Mouse (Mus musculus): Measurements from ENCODE around the gene Trhr2. TPM values are rescaled to one million over a fixed set of nuclear protein-coding genes. Genes with fewer than 3 reads are reported as not detected.

The Trhr2 gene
- polyA plus RNA-seq, 1 experiment from 2014 or later, result not detected

GRCm38 (mm10) chr8:122321455-122321921 is 39.1 kb downstream of the Trhr2 start:
- 70% methylated on average over 10 of the region's 10 CpGs for WGBS
- ATAC-seq (ENCODE audit: insufficient read depth, low FRiP score, low TSS enrichment) (no peak), DNase-seq (ENCODE audit: low spot score) (no peak)
- H3K4me2 ChIP-seq (ENCODE audit: low read depth), result no peak overlapping the region
- H3K27me3 ChIP-seq (ENCODE audit: control insufficient read depth, insufficient read depth, low read length), result no peaks in the 10 kb centered on the region
- H3K4me3 ChIP-seq (ENCODE audit: low read depth, low read length), result no peak overlapping the region
- no peaks in the 10 kb centered on the region for H3K36me3 ChIP-seq (ENCODE audit: control insufficient read depth, insufficient read depth, low read length)
- H3K9ac ChIP-seq (ENCODE audit: low read length), result peak overlapping the region; percentile 22; the same call in 1 of the 2 replicates
- peaks cover 12% of the 10 kb centered on the region for H3K4me1 ChIP-seq (ENCODE audit: control insufficient read depth, insufficient read depth, low read length)
- no peaks in the 10 kb centered on the region for H3K9me3 ChIP-seq (ENCODE audit: control insufficient read depth, low read length)
- H3K27ac ChIP-seq (ENCODE audit: low read depth, low read length), result no peak overlapping the region

- Histone ChIP-seq H3K4me2 (ENCODE audit: low read depth) (no peak overlapping the region), H3K27ac (ENCODE audit: low read depth, low read length) (no peak overlapping the region), H3K4me1 (ENCODE audit: control insufficient read depth, insufficient read depth, low read length) (peaks cover 12% of the 10 kb centered on the region), H3K36me3 (ENCODE audit: control insufficient read depth, insufficient read depth, low read length) (no peaks in the 10 kb centered on the region), H3K27me3 (ENCODE audit: control insufficient read depth, insufficient read depth, low read length) (no peaks in the 10 kb centered on the region), H3K9ac (ENCODE audit: low read length) (no peak overlapping the region), H3K4me3 (ENCODE audit: low read depth, low read length) (no peak overlapping the region), H3K9me3 (ENCODE audit: control insufficient read depth, low read length) (no peaks in the 10 kb centered on the region)
- DNase-seq (ENCODE audit: low spot score) (no peak), ATAC-seq (ENCODE audit: insufficient read depth, low FRiP score, low TSS enrichment) (no peak)
- WGBS, result 17% methylated on average over 3 of the region's 3 CpGs
Measured at GRCm38 (mm10) chr8:122320541-122320940, 40.0 kb downstream of the Trhr2 start.

GRCm38 (mm10) chr8:122319708-122320075 is 40.9 kb downstream of the Trhr2 start:
- no peak overlapping the region for H3K27ac ChIP-seq (ENCODE audit: low read depth, low read length)

GRCm38 (mm10) chr8:122319045-122319707 is 41.4 kb downstream of the Trhr2 start:
- no peaks in the 10 kb centered on the region for H3K9me3 ChIP-seq (ENCODE audit: control insufficient read depth, low read length)
- H3K4me1 ChIP-seq (ENCODE audit: control insufficient read depth, insufficient read depth, low read length), result peaks cover 8% of the 10 kb centered on the region
- no peaks in the 10 kb centered on the region for H3K36me3 ChIP-seq (ENCODE audit: control insufficient read depth, insufficient read depth, low read length)
- DNase-seq (ENCODE audit: low spot score), result no peak
- H3K4me3 ChIP-seq (ENCODE audit: low read depth, low read length), result no peak overlapping the region
- H3K27me3 ChIP-seq (ENCODE audit: control insufficient read depth, insufficient read depth, low read length), result no peaks in the 10 kb centered on the region
- 80% methylated on average over 11 of the region's 11 CpGs for WGBS
- H3K27ac ChIP-seq (ENCODE audit: low read depth, low read length), result no peak overlapping the region
- H3K4me2 ChIP-seq (ENCODE audit: low read depth), result no peak overlapping the region
- ATAC-seq (ENCODE audit: insufficient read depth, low FRiP score, low TSS enrichment), result no peak
- no peak overlapping the region for H3K9ac ChIP-seq (ENCODE audit: low read length)

More at GRCm38 (mm10) chr8:122319708-122320075, 40.9 kb downstream of the Trhr2 start:
- no peaks in the 10 kb centered on the region for H3K27me3 ChIP-seq (ENCODE audit: control insufficient read depth, insufficient read depth, low read length)
- H3K4me3 ChIP-seq (ENCODE audit: low read depth, low read length), result no peak overlapping the region
- ATAC-seq (ENCODE audit: insufficient read depth, low FRiP score, low TSS enrichment), result no peak
- no peak overlapping the region for H3K9ac ChIP-seq (ENCODE audit: low read length)
- H3K4me2 ChIP-seq (ENCODE audit: low read depth), result no peak overlapping the region
- H3K9me3 ChIP-seq (ENCODE audit: control insufficient read depth, low read length), result no peaks in the 10 kb centered on the region
- peaks cover 12% of the 10 kb centered on the region for H3K4me1 ChIP-seq (ENCODE audit: control insufficient read depth, insufficient read depth, low read length)
- WGBS, result 64% methylated on average over 7 of the region's 7 CpGs
- H3K36me3 ChIP-seq (ENCODE audit: control insufficient read depth, insufficient read depth, low read length), result no peaks in the 10 kb centered on the region
- DNase-seq (ENCODE audit: low spot score), result no peak

- Histone ChIP-seq H3K4me1 (ENCODE audit: control insufficient read depth, insufficient read depth, low read length) (peaks cover 6% of the 10 kb centered on the region), H3K27ac (ENCODE audit: low read depth, low read length) (no peak overlapping the region)
Measured at GRCm38 (mm10) chr8:122317918-122318475, 42.5 kb downstream of the Trhr2 start.

GRCm38 (mm10) chr8:122316402-122316801 is 44.1 kb downstream of the Trhr2 start:
- Histone ChIP-seq H3K9ac (ENCODE audit: low read length) (0 out of 2 replicates have a peak overlapping the region, but pooled peaks have one; percentile 18), H3K4me1 (ENCODE audit: control insufficient read depth, insufficient read depth, low read length) (peaks cover 6% of the 10 kb centered on the region), H3K4me2 (ENCODE audit: low read depth) (no peak overlapping the region), H3K27ac (ENCODE audit: low read depth, low read length) (no peak overlapping the region), H3K4me3 (ENCODE audit: low read depth, low read length) (no peak overlapping the region), H3K9me3 (ENCODE audit: control insufficient read depth, low read length) (no peaks in the 10 kb centered on the region), H3K36me3 (ENCODE audit: control insufficient read depth, insufficient read depth, low read length) (no peaks in the 10 kb centered on the region), H3K27me3 (ENCODE audit: control insufficient read depth, insufficient read depth, low read length) (no peaks in the 10 kb centered on the region)
- DNase-seq (ENCODE audit: low spot score), result no peak
- WGBS, result 53% methylated on average over 2 of the region's 2 CpGs
- no peak for ATAC-seq (ENCODE audit: insufficient read depth, low FRiP score, low TSS enrichment)

More at GRCm38 (mm10) chr8:122317918-122318475, 42.5 kb downstream of the Trhr2 start:
- Histone ChIP-seq H3K27me3 (ENCODE audit: control insufficient read depth, insufficient read depth, low read length) (no peaks in the 10 kb centered on the region), H3K9ac (ENCODE audit: low read length) (no peak overlapping the region), H3K36me3 (ENCODE audit: control insufficient read depth, insufficient read depth, low read length) (no peaks in the 10 kb centered on the region), H3K9me3 (ENCODE audit: control insufficient read depth, low read length) (no peaks in the 10 kb centered on the region), H3K4me2 (ENCODE audit: low read depth) (no peak overlapping the region), H3K4me3 (ENCODE audit: low read depth, low read length) (no peak overlapping the region)
- WGBS, result 56% methylated on average over 8 of the region's 8 CpGs
- ATAC-seq (ENCODE audit: insufficient read depth, low FRiP score, low TSS enrichment) (no peak), DNase-seq (ENCODE audit: low spot score) (no peak)

GRCm38 (mm10) chr8:122314899-122315496 is 45.5 kb downstream of the Trhr2 start:
- Histone ChIP-seq H3K9ac (ENCODE audit: low read length) (no peak overlapping the region), H3K4me2 (ENCODE audit: low read depth) (no peak overlapping the region), H3K27ac (ENCODE audit: low read depth, low read length) (no peak overlapping the region), H3K4me3 (ENCODE audit: low read depth, low read length) (no peak overlapping the region), H3K27me3 (ENCODE audit: control insufficient read depth, insufficient read depth, low read length) (no peaks in the 10 kb centered on the region), H3K9me3 (ENCODE audit: control insufficient read depth, low read length) (no peaks in the 10 kb centered on the region), H3K36me3 (ENCODE audit: control insufficient read depth, insufficient read depth, low read length) (no peaks in the 10 kb centered on the region), H3K4me1 (ENCODE audit: control insufficient read depth, insufficient read depth, low read length) (peaks cover 5% of the 10 kb centered on the region)
- DNase-seq (ENCODE audit: low spot score), result no peak
- ATAC-seq (ENCODE audit: insufficient read depth, low FRiP score, low TSS enrichment), result no peak
- 48% methylated on average over 13 of the region's 13 CpGs for WGBS

- peaks cover 5% of the 10 kb centered on the region for H3K4me1 ChIP-seq (ENCODE audit: control insufficient read depth, insufficient read depth, low read length)
- H3K27ac ChIP-seq (ENCODE audit: low read depth, low read length), result no peak overlapping the region
- no peak overlapping the region for H3K4me2 ChIP-seq (ENCODE audit: low read depth)
- DNase-seq (ENCODE audit: low spot score) (no peak), ATAC-seq (ENCODE audit: insufficient read depth, low FRiP score, low TSS enrichment) (no peak)
- no peak overlapping the region for H3K9ac ChIP-seq (ENCODE audit: low read length)
- H3K9me3 ChIP-seq (ENCODE audit: control insufficient read depth, low read length), result no peaks in the 10 kb centered on the region
- 71% methylated on average over 12 of the region's 12 CpGs for WGBS
- H3K4me3 ChIP-seq (ENCODE audit: low read depth, low read length), result no peak overlapping the region
- H3K36me3 ChIP-seq (ENCODE audit: control insufficient read depth, insufficient read depth, low read length), result no peaks in the 10 kb centered on the region
- H3K27me3 ChIP-seq (ENCODE audit: control insufficient read depth, insufficient read depth, low read length), result no peaks in the 10 kb centered on the region
Measured at GRCm38 (mm10) chr8:122313310-122313709, 47.2 kb downstream of the Trhr2 start.

- ATAC-seq (ENCODE audit: insufficient read depth, low FRiP score, low TSS enrichment), result no peak
Measured at GRCm38 (mm10) chr8:122312553-122312952, 48.0 kb downstream of the Trhr2 start.

More at GRCm38 (mm10) chr8:122312553-122312952, 48.0 kb downstream of the Trhr2 start:
- Histone ChIP-seq H3K9ac (ENCODE audit: low read length) (no peak overlapping the region), H3K4me1 (ENCODE audit: control insufficient read depth, insufficient read depth, low read length) (peaks cover 2% of the 10 kb centered on the region), H3K36me3 (ENCODE audit: control insufficient read depth, insufficient read depth, low read length) (no peaks in the 10 kb centered on the region), H3K4me3 (ENCODE audit: low read depth, low read length) (no peak overlapping the region), H3K4me2 (ENCODE audit: low read depth) (no peak overlapping the region), H3K27ac (ENCODE audit: low read depth, low read length) (no peak overlapping the region), H3K27me3 (ENCODE audit: control insufficient read depth, insufficient read depth, low read length) (no peaks in the 10 kb centered on the region), H3K9me3 (ENCODE audit: control insufficient read depth, low read length) (no peaks in the 10 kb centered on the region)
- no peak for DNase-seq (ENCODE audit: low spot score)
- 71% methylated on average over 2 of the region's 2 CpGs for WGBS

All from neural tube, embryonic 11.5 days (tissue).